ENCODE assay signal across 25 mouse cellular contexts in genomic region chr10:27949127-27949526, GRCm38 (mm10).
"Had no signal": no experiment of that assay in that cellular context is flagged by ENCODE, and none has a peak within 500 bp of the region (broad histone marks: within the 10 kb centered on the region; RNA-seq: fewer than 3 reads in every experiment).

No protein-coding gene starts in this region.

- H3K36me3 ChIP-seq: heart, embryonic 10.5 days; heart, embryonic 12.5 days; hindbrain, embryonic 13.5 days; hindbrain, embryonic 15.5 days; kidney, embryonic 15.5 days; limb, embryonic 10.5 days; limb, embryonic 12.5 days; liver, embryonic 13.5 days had no signal

- H3K27ac ChIP-seq: heart, embryonic 10.5 days; hindbrain, embryonic 13.5 days; hindbrain, embryonic 15.5 days; hindbrain, postnatal 0 days; kidney, embryonic 15.5 days; kidney, postnatal 0 days; layer of hippocampus, adult 2 months; left cerebral cortex, adult 2 months; limb, embryonic 10.5 days; limb, embryonic 12.5 days; liver, embryonic 13.5 days had no signal

- H3K9me3 ChIP-seq: heart, embryonic 10.5 days; heart, embryonic 12.5 days; hindbrain, embryonic 13.5 days; hindbrain, embryonic 15.5 days; kidney, embryonic 15.5 days; limb, embryonic 10.5 days; limb, embryonic 12.5 days; liver, embryonic 13.5 days had no signal

- H3K27me3 ChIP-seq: heart, embryonic 12.5 days; hindbrain, embryonic 13.5 days; hindbrain, embryonic 15.5 days; kidney, embryonic 15.5 days; limb, embryonic 12.5 days; liver, embryonic 13.5 days had no signal

- DNase-seq: gastrocnemius, postnatal 14 days; gastrocnemius, postnatal 36 days; heart, adult 18-20 months; heart, postnatal 10 days; heart, postnatal 36 days; kidney, adult 11 months; kidney, adult 2 months; kidney, adult 9 months; kidney, postnatal 14 days; kidney, postnatal 36 days; liver; liver, embryonic 13.5 days had no signal

- H3K4me2 ChIP-seq: heart, embryonic 12.5 days; hindbrain, embryonic 13.5 days; hindbrain, embryonic 15.5 days; kidney, embryonic 15.5 days; limb, embryonic 12.5 days; liver, embryonic 11.5 days; liver, embryonic 13.5 days had no signal

- H3K4me3 ChIP-seq: heart, embryonic 10.5 days; heart, embryonic 12.5 days; hindbrain, embryonic 13.5 days; hindbrain, embryonic 15.5 days; kidney, embryonic 15.5 days; layer of hippocampus, adult 2 months; left cerebral cortex, adult 2 months; limb, embryonic 10.5 days; limb, embryonic 12.5 days; liver, embryonic 13.5 days had no signal

- H3K4me1 ChIP-seq: heart, embryonic 10.5 days; heart, embryonic 12.5 days; hindbrain, embryonic 13.5 days; hindbrain, embryonic 15.5 days; kidney, embryonic 15.5 days; limb, embryonic 10.5 days; limb, embryonic 12.5 days; liver, embryonic 13.5 days had no signal

- ATAC-seq: hindbrain, postnatal 0 days; intestine, embryonic 16.5 days had no signal

- H3K9ac ChIP-seq: heart, embryonic 12.5 days; hindbrain, embryonic 13.5 days; hindbrain, embryonic 15.5 days; kidney, embryonic 15.5 days; limb, embryonic 12.5 days; liver, embryonic 13.5 days had no signal
